Mouse (Mus musculus) embryonic facial prominence, embryonic 14.5 days (tissue): ENCODE measurements around the gene Hoxd3. TPM values are rescaled to one million over a fixed set of nuclear protein-coding genes. Genes with fewer than 3 reads are reported as not detected.

ENCODE experiments used
- ATAC-seq: fragments of 200-750 bp; cut with Nextera tagmentation; 2 replicates; pipeline ENCODE4 v1.8.0; 2017; ENCODE audit warnings: low read depth, moderate number of reproducible peaks, moderate TSS enrichment
- DNase-seq: peaks from one replicate; pipeline ENCODE4 v3.0.0-alpha.2; 2015; ENCODE audit warnings: low spot score
- H3K27ac ChIP-seq: fragments of 300-500 bp; sonication (generic); replicated peaks from 2 replicates; pipeline ENCODE4 v1.5.1; 2014; ENCODE audit warnings: low read depth, mild to moderate bottlenecking, low read length, moderate library complexity
- H3K27me3 ChIP-seq: fragments of 300-500 bp; sonication (generic); replicated peaks from 2 replicates; pipeline ENCODE4 v1.6.1; 2014; ENCODE audit warnings: low read length; ENCODE audit not compliant: control insufficient read depth, insufficient read depth
- H3K36me3 ChIP-seq: fragments of 300-500 bp; sonication (generic); 2 replicates; pipeline ENCODE4 v1.6.1; 2014; ENCODE audit warnings: low read length, mixed read lengths; ENCODE audit not compliant: control insufficient read depth, insufficient read depth
- H3K4me1 ChIP-seq: fragments of 300-500 bp; sonication (generic); 2 replicates; pipeline ENCODE4 v1.6.1; 2014; ENCODE audit warnings: antibody characterized with exemption, low read length; ENCODE audit not compliant: control insufficient read depth, insufficient read depth
- H3K4me2 ChIP-seq: fragments of 300-500 bp; sonication (generic); 2 replicates; pipeline ENCODE4 v1.6.1; 2014; ENCODE audit warnings: low read depth, mild to moderate bottlenecking, low read length, moderate library complexity, mixed read lengths
- H3K4me3 ChIP-seq: fragments of 300-500 bp; sonication (generic); 2 replicates; pipeline ENCODE4 v1.5.1; 2014; ENCODE audit warnings: low read depth, mild to moderate bottlenecking, low read length
- H3K9ac ChIP-seq: fragments of 300-500 bp; sonication (generic); 2 replicates; pipeline ENCODE4 v1.6.1; 2014; ENCODE audit warnings: low read depth, mild to moderate bottlenecking, low read length, moderate library complexity, mixed read lengths
- H3K9me3 ChIP-seq: fragments of 300-500 bp; sonication (generic); 2 replicates; pipeline ENCODE4 v1.6.1; 2016; ENCODE audit warnings: low read length; ENCODE audit not compliant: control insufficient read depth
- WGBS: fragments of 180-500 bp; shearing (Covaris S2); extraction: QIAGEN DNeasy Blood & Tissue Kit; methylation state at CpG from one replicate; pipeline ENCODE4 v1.1.7; 2014; 5-methylcytosine and 5-hydroxymethylcytosine counted together
- polyA plus RNA-seq: library from polyadenylated mRNA; unstranded; fragments of >200 nt; fragmentation: Nextera tagmentation; extraction: Ambion mirVana; gene quantifications from 2 replicates; pipeline ENCODE4 v1.2.1, GENCODE M21; 2014

Gene Hoxd3
- 3.8 and 4.7 TPM in 2 replicates for polyA plus RNA-seq

DNA sequence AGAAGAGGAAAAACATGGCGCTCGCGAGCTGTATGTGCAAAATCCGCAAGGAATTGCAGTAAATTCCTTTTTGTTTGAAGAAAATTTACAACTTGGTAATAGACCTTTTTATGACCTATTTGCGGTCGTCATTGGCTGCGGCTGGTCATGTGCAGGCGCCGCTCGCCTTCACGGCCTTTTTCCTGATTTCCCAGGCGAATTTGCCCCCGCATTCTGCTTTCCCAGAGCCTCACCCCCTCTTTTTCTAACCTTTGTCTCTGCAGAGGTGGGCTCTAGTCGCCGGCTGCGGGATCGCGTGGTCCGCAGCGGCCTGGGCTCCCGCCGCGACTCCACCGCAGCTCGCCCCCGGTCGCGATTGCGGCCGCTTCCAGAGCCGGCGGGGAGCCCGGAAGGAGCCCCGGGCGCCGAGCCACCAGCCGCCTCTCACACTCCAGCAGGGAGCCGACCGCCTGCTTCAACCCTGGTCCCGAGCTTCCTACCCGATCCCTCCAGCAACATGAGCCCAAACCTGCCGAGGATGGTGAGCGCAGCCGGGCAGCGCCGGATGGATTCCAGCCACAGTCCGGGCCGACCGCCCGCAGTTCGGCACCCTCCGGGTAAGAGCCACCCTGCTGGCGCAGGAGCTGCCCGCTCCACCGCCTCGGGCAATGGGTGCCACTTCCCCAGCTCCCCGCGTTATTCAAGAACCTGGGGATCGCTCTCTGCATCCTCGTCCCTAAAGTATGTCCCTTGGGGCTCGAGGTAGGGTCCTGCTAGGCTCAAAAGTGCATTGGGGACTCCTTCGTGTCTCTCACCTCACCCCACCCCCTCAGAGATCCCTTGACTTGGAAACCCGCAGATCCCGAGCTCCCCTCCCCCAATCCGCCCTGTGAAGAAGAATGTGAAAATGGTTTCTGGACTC, at the start of gene Hoxd3, which contains the start of gene Hoxd4:
Gene Hoxd3, plus strand, starts transcription at position 207 of the 901 bp plus-strand sequence.
Gene Hoxd4, plus strand, starts transcription at position 209 of the 901 bp plus-strand sequence.
- Histone ChIP-seq H3K36me3 (no peaks in the 10 kb centered on the region), H3K27me3 (peaks cover 99% of the 10 kb centered on the region), H3K4me2 (peak within 1 kb of the TSS; percentile 53), H3K9me3 (no peaks in the 10 kb centered on the region), H3K9ac (peak within 1 kb of the TSS; percentile 51), H3K4me3 (peak within 1 kb of the TSS; percentile 42), H3K27ac (0 out of 2 replicates have a peak within 1 kb of the TSS, but pooled peaks have one; percentile 13), H3K4me1 (peaks cover 2% of the 10 kb centered on the region; the same call in 1 of the 2 replicates)
- DNase-seq: no peak
- 1% methylated on average over 48 of the region's 65 CpGs for WGBS
- ATAC-seq: no peak

DNA sequence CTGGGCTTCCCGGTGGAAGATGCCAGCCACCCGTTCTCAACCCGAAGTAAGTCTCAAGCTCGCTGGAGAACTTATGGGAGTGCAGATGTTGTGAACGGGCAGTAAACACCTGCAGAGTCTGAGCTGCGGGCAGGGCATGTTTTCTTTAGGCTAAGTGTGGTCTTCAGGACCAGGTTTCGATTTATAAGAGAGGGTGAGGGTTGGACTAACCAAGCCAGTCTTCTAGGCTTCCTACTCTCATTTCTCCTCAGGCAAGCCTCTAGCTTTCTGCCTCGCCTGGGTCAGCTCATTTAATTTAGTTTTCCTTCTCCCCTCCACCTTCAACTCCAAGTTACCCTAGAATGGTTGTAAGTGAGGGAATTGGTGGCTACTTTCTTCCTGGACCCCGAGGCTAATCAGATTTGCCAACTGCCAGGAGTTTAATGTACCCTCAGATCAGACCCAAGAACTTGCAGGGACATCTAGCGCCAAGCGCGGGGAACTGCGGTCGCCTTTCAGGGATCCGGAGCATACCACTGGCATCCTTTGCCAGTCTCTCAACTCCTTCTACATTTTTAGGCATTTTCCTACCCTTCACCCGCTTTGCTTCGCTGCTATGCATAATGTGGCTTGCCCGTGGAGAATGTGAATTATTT, 48.3 kb upstream of the Hoxd3 start:
- Histone ChIP-seq H3K4me1 (peaks cover 3% of the 10 kb centered on the region; the same call in 1 of the 2 replicates), H3K4me3 (no peak overlapping the region), H3K9ac (no peak overlapping the region), H3K27ac (no peak overlapping the region), H3K27me3 (peaks cover 99% of the 10 kb centered on the region), H3K9me3 (no peaks in the 10 kb centered on the region), H3K36me3 (no peaks in the 10 kb centered on the region), H3K4me2 (no peak overlapping the region)
- ATAC-seq (0 out of 2 replicates have a peak, but pooled peaks have one; percentile 56), DNase-seq (peak; percentile 77)
- 4% methylated on average over 18 of the region's 18 CpGs for WGBS

DNA sequence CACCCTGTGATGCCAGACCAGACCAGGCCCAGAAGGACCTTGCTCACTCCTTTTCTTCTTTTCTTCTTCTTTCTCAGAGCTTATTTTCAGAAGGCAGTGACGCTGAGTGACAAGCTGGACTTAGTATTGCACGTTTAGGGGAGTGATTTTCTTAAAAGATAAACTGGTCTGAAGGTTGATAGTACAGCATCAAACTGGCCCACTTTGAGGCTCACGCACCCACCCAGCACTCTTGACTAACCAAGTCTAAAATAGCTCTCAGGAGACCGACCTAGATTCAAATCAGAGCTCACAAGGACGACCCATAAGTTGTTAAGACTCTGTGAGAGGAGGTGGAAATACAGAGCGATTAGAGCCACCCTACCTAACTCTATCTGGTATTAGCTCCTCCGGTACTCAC, 45.3 kb upstream of the Hoxd3 start:
- H3K27me3 ChIP-seq: peaks cover 98% of the 10 kb centered on the region
- H3K4me1 ChIP-seq: peaks cover 3% of the 10 kb centered on the region; the same call in 1 of the 2 replicates
- no peak overlapping the region for H3K27ac ChIP-seq
- no peak for DNase-seq
- H3K4me3 ChIP-seq: no peak overlapping the region
- WGBS: 3% methylated on average over 7 of the region's 7 CpGs
- H3K36me3 ChIP-seq: no peaks in the 10 kb centered on the region
- H3K4me2 ChIP-seq: no peak overlapping the region
- ATAC-seq: no peak
- no peak overlapping the region for H3K9ac ChIP-seq
- no peaks in the 10 kb centered on the region for H3K9me3 ChIP-seq

DNA sequence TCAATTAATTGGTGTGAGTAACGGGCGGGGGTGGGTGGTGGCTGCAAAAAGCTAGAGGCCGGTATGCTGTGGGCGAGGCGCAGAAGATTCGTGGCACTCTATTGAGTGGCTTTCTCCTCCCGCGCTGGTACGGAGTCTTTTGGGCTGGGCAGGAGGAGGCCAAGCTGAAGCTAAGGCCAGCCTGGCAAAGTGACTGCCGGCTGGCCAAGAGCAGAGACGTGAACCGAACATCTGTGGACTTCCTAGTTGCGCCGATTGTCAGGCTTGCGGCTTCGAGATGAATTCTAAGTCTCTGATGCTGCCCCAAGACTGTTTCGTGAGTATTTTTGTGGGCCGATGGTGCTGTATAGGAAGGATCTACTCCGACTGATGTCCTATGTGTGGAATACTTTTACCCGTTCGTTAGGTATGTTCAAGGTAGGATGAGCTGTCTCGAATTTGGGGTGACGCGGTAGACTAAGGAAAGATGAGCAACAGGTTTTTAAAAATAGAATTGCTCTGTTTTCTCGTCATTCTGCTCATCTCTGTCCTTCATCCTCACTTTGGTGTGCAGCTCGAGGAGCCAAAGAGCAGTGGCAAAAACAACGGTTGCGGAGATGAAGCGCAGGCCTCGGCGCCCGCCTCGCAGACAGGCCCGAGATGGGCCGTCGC, 44.4 kb upstream of the Hoxd3 start:
- no peaks in the 10 kb centered on the region for H3K36me3 ChIP-seq
- no peak for DNase-seq
- WGBS: 2% methylated on average over 36 of the region's 36 CpGs
- H3K4me3 ChIP-seq: peak overlapping the region; percentile 39
- H3K4me1 ChIP-seq: no peaks in the 10 kb centered on the region; the same call in 1 of the 2 replicates
- no peak for ATAC-seq
- peaks cover 98% of the 10 kb centered on the region for H3K27me3 ChIP-seq
- no peaks in the 10 kb centered on the region for H3K9me3 ChIP-seq
- H3K9ac ChIP-seq: no peak overlapping the region
- no peak overlapping the region; the same call in 1 of the 2 replicates for H3K4me2 ChIP-seq
- no peak overlapping the region for H3K27ac ChIP-seq

DNA sequence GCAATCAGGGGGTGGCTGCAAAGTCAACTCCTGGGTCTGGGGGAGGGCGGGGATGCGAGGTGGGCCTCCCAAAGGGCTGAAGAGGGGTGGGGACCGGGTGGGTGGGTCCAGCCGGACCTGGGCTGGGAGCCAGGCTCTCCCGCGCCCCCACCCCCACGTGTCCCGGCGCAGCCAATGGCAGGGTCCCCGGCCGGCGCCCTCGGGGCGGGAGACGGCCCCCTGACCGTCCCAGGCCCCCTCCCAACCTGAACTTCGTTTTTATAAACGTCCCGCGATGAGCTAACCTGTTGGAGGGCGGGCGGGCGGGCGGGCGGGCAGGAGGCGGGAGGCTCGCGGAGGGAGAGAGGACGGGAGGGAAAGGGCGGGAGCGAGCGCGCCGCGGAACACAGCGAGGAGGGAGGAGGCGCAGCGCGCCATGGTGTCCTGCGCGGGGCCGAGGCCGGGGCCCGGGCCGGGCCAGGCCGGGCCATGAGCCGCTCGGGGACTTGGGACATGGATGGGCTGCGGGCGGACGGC, 43.8 kb upstream of the Hoxd3 start, which contains the start of gene Hoxd13:
Gene Hoxd13, plus strand, starts transcription at position 469 of the 516 bp plus-strand sequence.
- Histone ChIP-seq H3K36me3 (no peaks in the 10 kb centered on the region), H3K4me2 (peak within 1 kb of the TSS; percentile 57), H3K27me3 (peaks cover 98% of the 10 kb centered on the region), H3K27ac (no peak within 1 kb of the TSS), H3K9ac (peak within 1 kb of the TSS; percentile 19; the same call in 1 of the 2 replicates), H3K4me3 (peak within 1 kb of the TSS; percentile 39), H3K9me3 (no peaks in the 10 kb centered on the region), H3K4me1 (peaks cover 3% of the 10 kb centered on the region; the same call in 1 of the 2 replicates)
- DNase-seq (no peak), ATAC-seq (0 out of 2 replicates have a peak, but pooled peaks have one; percentile 17)
- WGBS: 1% methylated on average over 10 of the region's 51 CpGs

DNA sequence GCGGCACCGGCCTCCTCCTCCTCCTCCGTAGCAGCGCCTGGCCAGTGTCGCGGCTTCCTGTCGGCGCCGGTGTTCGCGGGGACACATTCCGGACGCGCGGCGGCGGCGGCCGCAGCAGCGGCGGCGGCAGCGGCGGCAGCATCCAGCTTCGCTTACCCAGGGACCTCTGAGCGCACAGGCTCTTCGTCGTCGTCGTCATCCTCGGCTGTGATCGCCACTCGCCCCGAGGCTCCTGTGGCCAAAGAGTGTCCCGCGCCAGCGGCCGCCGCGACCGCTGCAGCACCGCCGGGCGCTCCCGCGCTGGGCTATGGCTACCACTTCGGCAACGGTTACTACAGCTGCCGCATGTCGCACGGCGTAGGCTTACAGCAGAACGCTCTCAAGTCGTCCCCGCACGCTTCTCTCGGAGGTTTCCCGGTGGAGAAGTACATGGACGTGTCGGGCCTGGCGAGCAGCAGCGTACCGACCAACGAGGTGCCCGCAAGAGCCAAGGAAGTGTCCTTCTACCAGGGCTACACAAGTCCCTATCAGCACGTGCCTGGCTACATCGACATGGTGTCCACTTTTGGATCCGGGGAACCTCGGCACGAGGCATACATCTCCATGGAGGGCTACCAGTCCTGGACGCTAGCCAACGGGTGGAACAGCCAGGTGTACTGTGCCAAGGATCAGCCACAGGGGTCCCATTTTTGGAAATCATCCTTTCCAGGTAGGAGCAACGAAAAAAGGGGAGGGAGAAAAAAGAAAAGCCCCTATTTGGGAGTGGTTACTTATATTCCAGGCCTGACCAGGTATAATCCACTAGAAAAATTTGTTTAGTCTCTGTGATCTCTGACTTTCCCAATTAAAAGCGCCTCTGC, 43.1 kb upstream of the Hoxd3 start:
- no peaks in the 10 kb centered on the region for H3K36me3 ChIP-seq
- peaks cover 4% of the 10 kb centered on the region; the same call in 1 of the 2 replicates for H3K4me1 ChIP-seq
- H3K4me3 ChIP-seq: peak overlapping the region; percentile 39
- no peak for DNase-seq
- peaks cover 98% of the 10 kb centered on the region for H3K27me3 ChIP-seq
- peak overlapping the region; percentile 57 for H3K4me2 ChIP-seq
- no peaks in the 10 kb centered on the region for H3K9me3 ChIP-seq
- WGBS: 0% methylated on average over 34 of the region's 74 CpGs
- ATAC-seq: 0 out of 2 replicates have a peak, but pooled peaks have one; percentile 32
- H3K9ac ChIP-seq: peak overlapping the region; percentile 19; the same call in 1 of the 2 replicates
- no peak overlapping the region for H3K27ac ChIP-seq

DNA sequence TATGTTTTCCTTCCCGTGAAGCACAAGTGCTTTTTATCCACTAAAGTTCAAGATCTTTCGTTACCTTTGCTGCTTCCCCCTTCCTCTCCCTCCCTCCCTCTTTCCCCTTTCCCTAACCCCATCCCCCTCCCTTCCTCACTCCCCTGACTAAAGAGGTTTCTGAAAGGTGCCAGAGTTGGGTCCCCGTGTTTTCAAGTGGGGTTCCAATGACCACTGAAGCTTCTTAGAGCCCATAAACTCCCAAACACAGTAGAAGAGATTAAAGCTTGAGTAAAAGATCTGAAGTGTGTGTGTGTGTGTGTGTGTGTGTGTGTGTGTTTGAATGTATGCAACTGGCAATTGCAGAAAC, 42.5 kb upstream of the Hoxd3 start:
- DNase-seq: no peak
- H3K9ac ChIP-seq: no peak overlapping the region
- ATAC-seq: no peak
- no peak overlapping the region for H3K27ac ChIP-seq
- no peaks in the 10 kb centered on the region for H3K9me3 ChIP-seq
- H3K4me3 ChIP-seq: no peak overlapping the region
- H3K27me3 ChIP-seq: peaks cover 98% of the 10 kb centered on the region
- 2% methylated on average over 3 of the region's 3 CpGs for WGBS
- H3K4me2 ChIP-seq: no peak overlapping the region
- peaks cover 4% of the 10 kb centered on the region; the same call in 1 of the 2 replicates for H3K4me1 ChIP-seq
- no peaks in the 10 kb centered on the region for H3K36me3 ChIP-seq
